Mouse (Mus musculus) lung, embryonic 14.5 days (tissue): ENCODE results near the gene Dock3. TPM values are rescaled to one million over a fixed set of nuclear protein-coding genes. Genes with fewer than 3 reads are reported as not detected.

ENCODE experiments used
- ATAC-seq: fragments of 200-750 bp; cut with Nextera tagmentation; 2 replicates; pipeline ENCODE4 v1.8.0; 2017; ENCODE audit warnings: mild to moderate bottlenecking, moderate TSS enrichment, moderate library complexity; ENCODE audit not compliant: insufficient read depth
- DNase-seq: peaks from one replicate; pipeline ENCODE4 v3.0.0-alpha.2; 2015
- H3K27ac ChIP-seq: fragments of 300-500 bp; sonication (generic); 2 replicates; pipeline ENCODE4 v1.5.1; 2014; ENCODE audit warnings: low read depth, mild to moderate bottlenecking, moderate library complexity
- H3K27me3 ChIP-seq: fragments of 300-500 bp; sonication (generic); 2 replicates; pipeline ENCODE4 v1.6.1; 2014; ENCODE audit warnings: low read length, control low read depth; ENCODE audit not compliant: insufficient read depth
- H3K36me3 ChIP-seq: fragments of 300-500 bp; sonication (generic); 2 replicates; pipeline ENCODE4 v1.6.1; 2014; ENCODE audit warnings: control low read depth; ENCODE audit not compliant: insufficient read depth
- H3K4me1 ChIP-seq: fragments of 300-500 bp; sonication (generic); 2 replicates; pipeline ENCODE4 v1.6.1; 2014; ENCODE audit warnings: antibody characterized with exemption, control low read depth; ENCODE audit not compliant: insufficient read depth
- H3K4me2 ChIP-seq: fragments of 300-500 bp; sonication (generic); 2 replicates; pipeline ENCODE4 v1.6.1; 2014; ENCODE audit warnings: mild to moderate bottlenecking
- H3K4me3 ChIP-seq: fragments of 300-500 bp; sonication (generic); 2 replicates; pipeline ENCODE4 v1.5.1; 2014; ENCODE audit warnings: low read depth, low read length
- H3K9ac ChIP-seq: fragments of 300-500 bp; sonication (generic); 2 replicates; pipeline ENCODE4 v1.6.1; 2014
- H3K9me3 ChIP-seq: fragments of 300-500 bp; sonication (generic); 2 replicates; pipeline ENCODE4 v1.6.1; 2016; ENCODE audit warnings: low read depth, low read length, control low read depth
- CTCF ChIP-seq: IDR thresholded peaks from 2 replicates; pipeline ENCODE4 v1.5.1; 2016; ENCODE audit warnings: antibody characterized with exemption, low read depth
- WGBS: fragments of 180-500 bp; shearing (Covaris S2); extraction: QIAGEN DNeasy Blood & Tissue Kit; methylation state at CpG from one replicate; pipeline ENCODE4 v1.1.7; 2014; 5-methylcytosine and 5-hydroxymethylcytosine counted together
- polyA plus RNA-seq: library from polyadenylated mRNA; unstranded; fragments of >200 nt; fragmentation: Nextera tagmentation; extraction: Ambion mirVana; gene quantifications from 2 replicates; pipeline ENCODE4 v1.2.1, GENCODE M21; 2014

Dock3 gene
- polyA plus RNA-seq, 1 experiment from 2014 or later = 0.25 TPM

DNA sequence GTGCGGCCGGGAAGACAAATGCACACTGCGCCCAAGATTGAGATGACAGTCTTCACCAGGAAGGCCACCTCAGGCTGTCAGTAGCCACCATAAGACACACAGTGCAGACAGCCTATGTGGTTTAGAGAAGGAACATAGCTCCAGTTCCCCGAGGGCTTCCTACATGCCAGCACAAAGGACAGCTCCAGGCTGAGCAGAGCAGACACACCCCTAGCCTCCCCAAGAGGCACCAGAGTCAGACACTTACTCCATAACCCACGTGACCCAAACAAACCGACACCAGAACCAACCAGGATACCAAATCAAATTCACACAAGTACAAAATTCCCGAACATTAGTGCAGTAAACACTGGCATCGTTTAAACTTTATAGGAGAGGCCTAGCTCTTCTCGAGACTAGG is 342.4 kb downstream of the Dock3 start:
- no peak overlapping the region for H3K4me3 ChIP-seq
- DNase-seq (no peak), ATAC-seq (no peak)
- no peak overlapping the region for H3K9ac ChIP-seq
- H3K27me3 ChIP-seq = no peaks in the 10 kb centered on the region
- peaks cover 5% of the 10 kb centered on the region; the same call in 1 of the 2 replicates for H3K4me1 ChIP-seq
- peaks cover 50% of the 10 kb centered on the region for H3K36me3 ChIP-seq
- WGBS = 67% methylated on average over 9 of the region's 9 CpGs
- TF ChIP-seq CTCF = no peak
- H3K4me2 ChIP-seq = no peak overlapping the region
- H3K27ac ChIP-seq = no peak overlapping the region
- no peaks in the 10 kb centered on the region for H3K9me3 ChIP-seq

DNA sequence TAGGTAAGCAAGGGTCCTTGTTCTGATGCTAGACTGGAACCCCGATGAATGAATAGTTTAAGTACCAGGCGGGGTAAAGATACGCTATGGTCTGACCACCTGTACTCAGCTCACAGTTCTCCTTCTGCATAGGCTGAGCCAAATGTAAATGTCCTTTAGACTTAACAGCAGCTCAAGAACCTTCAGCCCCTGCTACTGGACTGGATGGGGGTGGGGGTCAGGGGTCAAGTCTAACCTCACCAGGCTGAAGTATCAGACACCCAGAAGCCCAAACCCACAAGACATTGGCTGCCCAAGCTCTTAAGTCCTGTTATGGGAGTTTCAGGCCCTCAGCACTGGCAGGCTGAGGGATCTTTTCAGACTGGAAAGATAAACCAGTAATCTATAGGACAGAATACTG is 343.4 kb downstream of the Dock3 start:
- H3K9ac ChIP-seq = no peak overlapping the region
- peak overlapping the region; percentile 53 for H3K4me2 ChIP-seq
- H3K4me1 ChIP-seq = peaks cover 8% of the 10 kb centered on the region; the same call in 1 of the 2 replicates
- no peak for TF ChIP-seq CTCF
- no peaks in the 10 kb centered on the region for H3K27me3 ChIP-seq
- H3K4me3 ChIP-seq = no peak overlapping the region
- peaks cover 57% of the 10 kb centered on the region for H3K36me3 ChIP-seq
- 93% methylated on average over 3 of the region's 3 CpGs for WGBS
- DNase-seq = no peak
- no peak overlapping the region for H3K27ac ChIP-seq
- no peaks in the 10 kb centered on the region for H3K9me3 ChIP-seq
- ATAC-seq = no peak

DNA sequence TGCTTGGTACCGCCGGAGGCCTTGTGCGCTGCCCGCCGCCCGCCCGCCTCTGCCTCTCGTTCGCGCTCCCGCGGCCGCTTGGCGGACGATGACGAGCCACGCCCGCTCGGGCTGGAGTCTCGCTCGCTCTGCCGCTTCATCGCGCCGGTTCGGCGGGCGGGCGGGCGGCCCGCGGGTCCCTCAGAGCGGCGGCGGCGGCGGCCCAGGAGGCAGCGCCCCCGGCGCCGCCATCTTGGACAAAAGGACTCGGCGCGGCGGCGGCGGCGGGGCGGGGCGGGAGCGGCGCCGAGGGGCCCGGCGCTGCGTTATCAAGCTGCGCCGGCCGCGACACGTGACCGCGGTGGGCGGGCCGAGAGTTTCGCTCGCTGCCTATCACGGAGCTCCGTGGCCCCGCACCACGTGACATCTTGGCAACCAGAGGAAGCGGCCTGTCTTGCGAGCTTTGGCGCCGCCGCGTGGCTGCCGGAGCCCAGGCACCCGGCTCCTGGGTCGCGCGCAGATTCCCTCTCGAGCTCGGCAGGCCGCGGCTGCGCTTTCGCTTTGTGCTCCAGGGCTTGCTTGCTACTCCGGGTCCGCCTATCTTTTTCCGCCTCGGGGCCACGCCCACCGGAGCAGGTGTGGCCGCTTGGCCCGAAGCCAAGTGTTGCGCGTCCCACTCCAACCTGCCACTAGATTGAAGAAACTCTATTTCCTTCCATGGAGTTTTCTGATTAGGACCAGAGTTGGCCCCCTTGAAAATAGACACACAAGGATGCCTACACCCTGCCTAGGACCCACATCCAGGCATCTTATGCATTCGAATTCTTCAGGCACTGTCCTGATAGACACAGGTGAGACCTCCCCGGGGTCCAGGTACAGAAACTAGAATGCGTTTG is 344.6 kb downstream of the Dock3 start, which contains the start of gene Rbm15b:
TSS of gene Rbm15b (minus strand) at position 601 of the 875 bp plus-strand sequence.
- ATAC-seq = peak; percentile 48
- peak within 1 kb of the TSS; percentile 96 for H3K9ac ChIP-seq
- peak within 1 kb of the TSS; percentile 98 for H3K4me2 ChIP-seq
- no peaks in the 10 kb centered on the region for H3K27me3 ChIP-seq
- 2% methylated on average over 85 of the region's 101 CpGs for WGBS
- TF ChIP-seq CTCF = peak; percentile 69
- peak within 1 kb of the TSS; percentile 90 for H3K27ac ChIP-seq
- no peaks in the 10 kb centered on the region for H3K9me3 ChIP-seq
- peak; percentile 100 for DNase-seq
- H3K4me1 ChIP-seq = peaks cover 8% of the 10 kb centered on the region; the same call in 1 of the 2 replicates
- H3K4me3 ChIP-seq = peak within 1 kb of the TSS; percentile 91
- peaks cover 70% of the 10 kb centered on the region for H3K36me3 ChIP-seq

DNA sequence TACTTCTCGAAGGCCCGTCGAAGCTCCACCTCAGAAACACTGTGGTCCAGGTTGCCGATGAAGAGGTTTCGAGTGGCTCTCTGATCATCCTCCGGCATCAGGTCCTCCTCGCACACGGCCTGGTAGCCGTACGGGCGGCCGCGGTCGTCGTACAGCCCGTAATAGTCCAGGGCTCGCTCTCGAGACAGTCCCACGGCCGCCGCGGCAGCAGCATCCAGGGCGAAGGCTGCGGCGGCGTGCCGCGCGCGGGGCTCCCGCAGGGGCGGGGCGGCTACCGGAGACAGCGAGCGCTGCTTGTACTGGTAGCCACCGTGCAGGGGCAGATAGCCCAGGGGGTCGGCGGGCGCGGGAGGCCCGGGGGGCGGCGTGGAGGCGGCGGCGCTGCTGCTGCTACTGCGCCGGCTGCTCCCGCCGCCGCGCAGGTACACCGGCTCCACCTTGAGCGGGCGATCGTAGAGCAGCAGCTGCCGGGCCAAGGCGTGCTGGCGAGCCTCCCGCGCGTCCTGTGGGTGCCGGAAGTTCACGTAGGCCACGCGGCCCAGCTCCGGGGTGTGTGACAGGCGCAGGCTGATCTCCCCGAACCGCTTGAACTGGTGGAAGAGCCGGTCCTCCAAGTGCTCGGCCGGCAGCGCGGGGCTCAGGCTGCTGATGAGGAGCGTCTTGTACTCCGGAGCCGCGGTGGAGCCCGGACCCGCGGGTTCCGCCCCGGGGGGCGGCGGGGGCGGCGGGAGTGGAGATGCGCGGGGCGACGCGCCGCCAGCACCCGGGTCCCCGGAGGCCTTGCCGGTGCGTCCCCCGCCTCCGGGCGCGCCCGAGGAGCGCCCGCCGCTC is 345.6 kb downstream of the Dock3 start:
- Histone ChIP-seq H3K27ac (peak overlapping the region; percentile 90), H3K27me3 (no peaks in the 10 kb centered on the region), H3K4me2 (peak overlapping the region; percentile 98), H3K36me3 (peaks cover 79% of the 10 kb centered on the region), H3K4me3 (peak overlapping the region; percentile 91), H3K9ac (peak overlapping the region; percentile 96), H3K9me3 (no peaks in the 10 kb centered on the region), H3K4me1 (peaks cover 8% of the 10 kb centered on the region; the same call in 1 of the 2 replicates)
- WGBS = under 1% methylated on average over 92 of the region's 107 CpGs
- ATAC-seq = no peak; the same call in 1 of the 2 replicates
- TF ChIP-seq CTCF = no peak
- DNase-seq = peak; percentile 62

DNA sequence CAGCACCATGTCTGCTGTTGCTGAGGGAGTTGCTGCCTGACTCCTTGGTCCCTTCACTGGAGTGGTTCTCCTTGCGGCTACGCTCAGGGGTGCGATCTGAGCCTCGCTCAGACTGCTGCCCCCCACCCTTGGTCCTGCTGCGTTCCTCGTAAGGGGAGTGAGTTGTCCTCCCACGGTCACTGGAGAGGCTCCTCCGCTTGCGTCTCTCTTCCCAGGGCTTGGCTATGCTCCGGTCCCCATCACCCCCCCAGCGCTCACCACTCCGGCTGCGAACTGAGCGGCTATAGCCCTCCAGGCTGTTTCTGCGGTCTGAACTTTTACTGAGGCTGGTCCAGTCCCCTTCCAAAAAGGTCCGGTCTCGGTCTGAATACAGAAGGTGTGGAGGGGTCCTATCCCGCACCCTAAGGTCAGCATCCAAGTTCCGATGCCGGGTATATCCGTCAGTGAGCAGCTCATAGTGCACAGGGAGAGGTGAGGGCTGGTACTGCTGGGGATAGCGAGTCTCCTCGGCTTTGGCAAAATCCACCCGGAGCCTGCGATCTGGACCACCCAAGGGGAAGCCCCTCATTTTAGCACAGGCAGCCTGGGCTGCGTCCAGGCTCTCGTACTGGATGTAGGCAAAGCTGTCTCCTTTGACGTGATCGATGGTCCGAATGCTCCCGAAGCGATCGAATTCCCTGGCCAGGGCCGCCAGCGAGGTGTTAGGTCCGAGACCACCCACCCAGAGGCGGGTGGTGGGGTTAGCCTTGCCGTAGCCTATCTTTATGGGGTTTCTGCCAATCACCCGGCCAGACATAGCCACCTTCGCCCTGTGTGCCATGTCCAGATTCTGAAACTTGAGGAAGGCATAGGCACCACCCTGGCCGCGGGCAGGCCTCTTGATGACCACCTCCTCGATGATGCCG is 346.5 kb downstream of the Dock3 start:
- peak; percentile 8; the same call in 1 of the 2 replicates for ATAC-seq

GRCm38 (mm10) chr9:106884306-106884705 is 347.4 kb downstream of the Dock3 start:
- no peak for ATAC-seq
- Histone ChIP-seq H3K27me3 (no peaks in the 10 kb centered on the region), H3K4me1 (peaks cover 8% of the 10 kb centered on the region; the same call in 1 of the 2 replicates), H3K9ac (peak overlapping the region; percentile 96), H3K27ac (no peak overlapping the region), H3K4me2 (peak overlapping the region; percentile 98), H3K9me3 (no peaks in the 10 kb centered on the region), H3K4me3 (peak overlapping the region; percentile 91), H3K36me3 (peaks cover 78% of the 10 kb centered on the region)
- DNase-seq = peak; percentile 30
- WGBS = 10% methylated on average over 16 of the region's 16 CpGs
- no peak for TF ChIP-seq CTCF

More for the DNA sequence above, 346.5 kb downstream of the Dock3 start:
- peak overlapping the region; percentile 98 for H3K4me2 ChIP-seq
- no peaks in the 10 kb centered on the region for H3K27me3 ChIP-seq
- peak overlapping the region; percentile 96 for H3K9ac ChIP-seq
- peak overlapping the region; percentile 91 for H3K4me3 ChIP-seq
- peaks cover 79% of the 10 kb centered on the region for H3K36me3 ChIP-seq
- peak; percentile 54 for DNase-seq
- peaks cover 8% of the 10 kb centered on the region; the same call in 1 of the 2 replicates for H3K4me1 ChIP-seq
- no peak for TF ChIP-seq CTCF
- WGBS = 8% methylated on average over 44 of the region's 44 CpGs
- H3K9me3 ChIP-seq = no peaks in the 10 kb centered on the region
- no peak overlapping the region for H3K27ac ChIP-seq
